Mouse (Mus musculus) kidney, adult 8-10 months (tissue): Measurements from ENCODE around the gene Zfp708.
"Not testable (repeated sequence)": the region's sequence is repeated elsewhere in the genome, so short reads cannot be mapped to it uniquely, and the experiment has no call there.

Source experiments
- DNase-seq, 2 experiments: peaks; one replicate each; pipeline ENCODE4 v3.0.0; 2022

Zfp708 gene

DNA sequence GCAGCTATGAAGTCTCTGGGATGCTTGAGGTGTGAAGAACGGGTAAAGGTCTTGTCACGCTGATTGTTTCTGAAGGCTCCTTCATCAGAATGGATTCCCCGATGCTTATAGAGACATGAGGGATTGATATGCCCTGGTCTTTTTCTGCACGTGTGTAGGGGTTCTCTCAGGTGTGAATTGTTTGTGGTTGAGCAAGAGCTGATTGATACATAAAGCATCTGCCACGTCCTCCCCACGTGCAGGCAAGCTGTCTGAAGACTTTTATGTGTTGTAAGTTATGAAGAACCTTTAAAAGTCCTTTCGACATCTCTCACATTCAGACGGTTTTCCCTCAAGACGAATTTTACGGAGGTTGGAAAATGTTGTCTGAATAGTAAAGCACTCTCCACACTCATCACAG lies at the start of gene Zfp708:
Zfp708 (minus strand) TSS at position 101 of the 400 bp plus-strand sequence.
- no peak for DNase-seq

DNA sequence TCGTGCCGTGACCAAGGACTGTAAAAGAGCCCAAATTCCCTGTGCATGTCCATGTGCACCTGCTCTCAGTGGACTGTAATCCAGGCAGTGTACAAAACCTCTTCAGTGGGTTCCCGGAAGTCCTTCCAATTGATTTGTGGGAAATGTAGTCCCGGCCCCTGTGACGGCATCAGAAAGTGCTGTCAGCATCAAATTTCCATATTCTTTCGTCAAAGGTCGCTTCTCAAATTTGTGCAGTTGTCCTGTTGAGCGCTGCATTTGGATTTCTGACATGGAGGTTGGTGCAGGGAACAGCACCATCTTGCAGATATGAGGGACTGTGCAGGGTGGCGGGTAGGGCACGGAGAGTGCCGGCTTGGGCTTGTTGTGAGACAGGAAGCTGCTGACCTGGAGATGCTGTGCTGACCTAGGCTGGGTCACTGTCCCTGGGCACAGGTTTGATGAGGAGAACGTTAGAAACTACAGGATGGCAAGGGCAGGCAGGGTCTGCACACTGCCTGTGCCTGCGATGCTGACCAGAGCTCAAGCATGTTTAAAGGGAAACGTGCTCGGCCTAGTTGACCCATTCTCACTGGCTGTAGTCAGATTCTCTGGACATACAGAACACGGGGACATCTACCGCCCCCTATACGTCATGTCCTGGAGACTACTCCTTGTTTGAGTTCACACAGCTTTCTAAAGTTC lies 30.4 kb upstream of the Zfp708 start:
- peak; percentile 82 to 88 for DNase-seq

DNA sequence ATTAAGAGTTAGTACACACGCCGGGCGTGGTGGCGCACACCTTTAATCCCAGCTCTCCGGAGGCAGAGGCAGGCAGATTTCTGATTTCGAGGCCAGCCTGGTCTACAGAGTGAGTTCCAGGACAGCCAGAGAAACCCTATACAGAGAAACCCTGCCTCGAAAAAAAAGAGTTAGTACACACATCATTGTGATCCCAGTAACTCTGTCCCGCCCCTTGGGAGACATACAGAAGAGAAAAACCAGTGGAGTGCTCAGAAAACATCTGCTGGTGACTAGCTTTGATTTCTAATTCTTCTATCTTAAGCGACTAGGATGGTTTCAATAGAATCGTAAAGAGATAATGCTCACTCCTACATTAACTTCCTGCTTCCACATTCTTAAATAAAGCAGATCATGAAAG lies 29.7 kb upstream of the Zfp708 start:
- not testable (repeated sequence) for DNase-seq

DNA sequence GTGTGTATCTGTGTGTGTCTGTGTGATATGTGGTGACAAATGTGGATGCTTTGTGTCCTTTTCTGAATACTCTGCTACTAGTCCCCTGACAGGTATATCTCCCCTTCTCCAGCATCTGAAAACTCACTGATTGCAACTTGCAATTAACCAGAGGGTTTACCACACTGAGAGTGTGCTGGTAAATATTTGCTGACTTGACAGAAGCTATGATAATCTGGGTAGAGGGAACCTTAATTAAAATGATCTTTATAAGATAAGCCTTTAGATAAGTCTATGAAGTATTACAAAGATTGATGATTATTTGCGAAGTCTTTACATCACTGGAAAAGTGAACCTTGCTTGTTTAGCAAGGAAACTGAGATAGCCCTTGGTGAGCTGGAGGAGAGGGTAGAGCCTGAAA lies 26.7 kb upstream of the Zfp708 start:
- DNase-seq, result no peak

DNA sequence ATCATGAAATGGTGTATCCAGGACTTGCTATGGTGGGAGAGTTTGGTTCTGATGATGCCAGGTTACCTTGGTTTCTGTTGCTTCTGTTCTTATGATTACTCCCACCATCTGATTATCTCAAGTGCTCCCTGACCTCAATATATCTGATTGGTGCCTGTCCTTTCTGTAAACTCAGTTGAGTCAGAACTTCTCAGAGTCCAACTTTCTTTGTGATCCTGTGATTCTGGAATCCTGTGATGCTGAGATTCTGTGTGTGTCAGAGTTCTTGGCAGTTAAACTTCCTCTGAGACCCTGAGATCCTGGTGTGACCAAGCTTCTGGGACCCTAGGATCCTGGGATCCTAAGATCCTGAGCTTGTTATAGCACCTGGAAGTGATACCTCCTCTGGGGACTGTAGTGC lies 23.6 kb upstream of the Zfp708 start, which contains the start of gene Zfp759:
Zfp759 (plus strand) TSS at position 301 of the 400 bp plus-strand sequence.
- not testable (repeated sequence) for DNase-seq

DNA sequence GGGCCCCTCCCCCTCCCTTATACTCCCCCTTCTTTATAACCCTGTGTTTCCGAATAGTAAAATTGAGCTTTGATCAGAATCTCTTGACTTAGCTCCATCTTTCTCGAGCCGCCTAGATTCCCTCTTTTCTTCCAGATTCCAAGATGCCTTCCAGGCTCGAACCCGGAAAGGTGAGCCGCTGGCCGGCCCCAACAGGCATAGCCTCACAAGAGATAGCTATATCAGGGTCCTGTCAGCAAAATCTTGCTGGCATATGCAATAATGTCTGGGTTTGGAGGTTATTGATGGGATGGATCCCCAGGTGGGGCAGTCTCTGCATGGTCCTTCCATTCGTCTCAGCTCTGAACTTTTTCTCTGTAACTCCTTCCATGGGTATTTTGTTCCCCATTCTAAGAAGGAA lies 18.4 kb upstream of the Zfp708 start, which contains the start of gene Rslcan18:
Rslcan18 (minus strand) TSS at position 101 of the 400 bp plus-strand sequence.
- not testable (repeated sequence) for DNase-seq

DNA sequence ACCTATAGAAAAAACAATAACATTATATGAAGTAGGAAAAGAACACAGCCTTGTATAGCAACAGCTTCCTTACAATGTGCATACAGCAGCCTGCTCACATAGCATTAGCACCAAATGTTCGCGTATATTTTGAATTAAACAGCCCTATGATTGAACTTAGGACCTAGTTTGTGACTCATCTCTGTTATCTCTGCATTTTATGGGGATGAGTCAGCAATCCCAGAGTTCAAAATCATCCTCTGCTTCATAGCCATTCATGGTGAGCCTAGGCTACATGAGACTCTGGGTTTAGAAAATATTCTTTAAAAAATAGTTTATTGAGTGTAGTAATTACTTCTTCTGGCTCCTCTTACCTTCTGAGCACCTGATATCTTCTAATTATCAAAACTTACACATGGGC lies 15.5 kb upstream of the Zfp708 start:
- DNase-seq, result no peak

DNA sequence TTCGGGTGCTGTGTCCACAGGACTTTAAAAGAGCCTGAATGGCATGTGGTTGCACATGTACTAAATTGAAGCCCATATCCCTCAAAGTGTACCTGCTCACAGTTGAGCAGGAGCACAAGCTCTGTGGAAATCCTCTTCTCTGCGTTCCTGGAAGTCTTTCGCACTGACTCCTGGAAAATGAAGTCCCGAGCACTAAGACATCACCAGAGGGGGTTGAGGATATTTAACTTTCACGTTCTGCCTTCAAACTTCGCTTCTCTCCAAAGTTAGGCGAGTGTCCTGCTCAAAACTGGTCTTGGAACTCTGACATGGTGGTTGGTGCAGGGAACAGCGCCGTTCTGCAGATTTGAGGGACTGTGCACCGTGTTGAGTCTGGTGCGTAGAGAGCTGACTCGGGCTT lies 14.3 kb upstream of the Zfp708 start:
- DNase-seq, result peak in 1 of 2 experiments; percentile 20

DNA sequence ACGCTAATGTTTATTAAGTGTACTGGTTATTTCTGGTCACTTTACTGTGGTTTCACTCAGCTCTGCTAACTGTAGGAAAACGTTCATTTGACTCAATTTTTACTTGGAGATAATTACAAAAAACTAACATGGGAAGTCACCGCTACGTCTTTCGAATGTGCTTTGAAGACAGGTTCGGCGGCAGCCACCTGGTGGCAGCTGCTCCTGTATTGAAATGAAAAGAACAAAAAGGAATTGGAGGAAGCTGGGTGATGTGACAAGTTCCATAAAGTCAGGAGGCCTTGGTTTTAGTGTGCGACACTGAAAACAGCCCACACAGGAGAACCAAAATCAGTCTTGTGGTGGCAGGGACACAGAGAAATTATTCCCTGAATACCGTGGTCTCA lies 11.0 kb upstream of the Zfp708 start:
- DNase-seq, result no peak

DNA sequence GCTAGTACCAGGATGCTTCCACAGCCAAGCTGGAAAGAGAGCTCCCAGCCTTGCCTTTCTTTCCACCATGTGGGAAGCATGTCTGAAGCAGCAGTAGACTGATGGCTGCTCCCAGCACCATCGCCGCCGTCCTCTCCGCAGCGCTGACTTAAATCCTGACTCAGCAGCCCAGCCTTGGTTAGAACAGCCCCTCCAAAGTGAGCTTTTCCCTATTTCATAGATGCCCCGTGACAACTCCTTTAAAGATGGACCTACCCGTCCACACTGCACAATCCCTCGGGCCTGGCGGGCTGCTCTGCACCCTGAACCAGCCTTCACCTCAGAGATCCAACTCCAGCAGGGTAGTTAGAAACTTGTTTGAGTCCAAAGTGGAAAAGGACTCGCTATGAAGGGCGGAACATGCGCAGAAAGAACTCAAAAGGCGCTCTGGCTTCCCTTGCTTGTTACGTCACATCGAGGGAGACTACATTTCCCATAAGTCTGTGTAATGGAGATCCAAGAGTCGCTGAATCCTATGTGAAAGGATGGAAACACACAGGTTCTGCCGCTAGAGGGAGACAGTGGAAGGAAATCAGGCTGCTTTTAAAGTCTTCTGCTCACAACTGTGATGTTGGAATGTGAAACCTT lies 10.5 kb upstream of the Zfp708 start, which contains the start of gene Gm28557:
Gm28557 (minus strand) TSS at position 411 of the 627 bp plus-strand sequence.
- peak; percentile 97 for DNase-seq

DNA sequence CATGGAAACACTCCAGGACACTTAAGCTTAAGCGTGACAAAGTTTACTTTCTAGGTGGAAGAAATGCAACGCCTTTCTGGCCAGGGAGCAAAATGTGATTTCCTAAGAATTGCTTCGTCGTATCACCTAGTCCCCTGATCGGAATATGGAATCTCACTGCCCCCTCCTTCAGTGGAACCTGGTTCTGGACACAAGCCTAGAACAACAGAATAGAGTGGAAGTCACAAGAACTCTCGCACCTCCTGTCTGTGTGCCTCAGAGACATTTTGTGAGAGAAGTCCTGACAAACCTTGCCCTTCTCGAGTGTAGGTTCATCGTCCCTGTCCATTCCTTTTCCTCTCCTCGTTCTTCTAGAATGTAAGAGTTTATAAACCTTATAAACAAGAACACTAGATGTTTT lies 9.9 kb upstream of the Zfp708 start:
- DNase-seq, result no peak

DNA sequence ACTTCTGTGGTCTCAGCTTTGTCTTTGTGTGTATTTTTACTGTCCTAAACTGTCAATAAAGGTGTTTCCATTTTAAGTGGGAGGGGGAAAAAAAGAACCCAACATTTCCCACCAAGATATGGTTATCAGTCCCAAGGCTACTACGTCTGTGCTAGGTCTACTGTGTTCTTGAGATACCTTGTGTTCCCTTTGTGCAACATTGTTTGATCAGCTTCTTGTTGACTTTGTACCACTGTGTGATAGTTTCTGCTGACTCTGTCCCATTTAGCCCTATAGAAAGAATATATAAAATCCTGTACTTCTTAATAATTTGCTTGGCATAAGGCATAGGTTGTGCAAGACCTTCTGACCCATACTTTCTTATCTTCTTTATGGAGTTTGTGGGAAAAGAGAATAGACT lies 7.6 kb downstream of the Zfp708 start:
- DNase-seq, result no peak

DNA sequence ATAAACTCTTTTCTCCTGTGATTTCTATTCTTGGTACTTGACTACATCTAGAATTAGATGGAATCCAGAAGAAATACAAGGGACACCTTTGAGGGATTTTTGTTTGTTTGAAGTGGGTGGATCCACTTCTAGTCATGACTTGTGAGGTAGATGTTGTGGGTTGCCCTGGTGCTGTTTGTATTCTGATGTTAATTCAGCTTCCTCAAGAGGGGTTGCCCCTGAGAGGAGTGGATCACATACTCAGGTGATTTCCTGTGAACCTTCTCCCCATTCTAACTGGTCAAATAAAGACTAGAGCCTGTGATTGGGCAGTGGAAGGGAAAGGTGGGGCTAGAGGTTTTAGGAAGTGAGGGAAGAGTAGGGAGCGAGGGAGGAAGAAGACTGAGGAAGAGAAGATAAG lies 15.8 kb downstream of the Zfp708 start:
- no peak for DNase-seq

DNA sequence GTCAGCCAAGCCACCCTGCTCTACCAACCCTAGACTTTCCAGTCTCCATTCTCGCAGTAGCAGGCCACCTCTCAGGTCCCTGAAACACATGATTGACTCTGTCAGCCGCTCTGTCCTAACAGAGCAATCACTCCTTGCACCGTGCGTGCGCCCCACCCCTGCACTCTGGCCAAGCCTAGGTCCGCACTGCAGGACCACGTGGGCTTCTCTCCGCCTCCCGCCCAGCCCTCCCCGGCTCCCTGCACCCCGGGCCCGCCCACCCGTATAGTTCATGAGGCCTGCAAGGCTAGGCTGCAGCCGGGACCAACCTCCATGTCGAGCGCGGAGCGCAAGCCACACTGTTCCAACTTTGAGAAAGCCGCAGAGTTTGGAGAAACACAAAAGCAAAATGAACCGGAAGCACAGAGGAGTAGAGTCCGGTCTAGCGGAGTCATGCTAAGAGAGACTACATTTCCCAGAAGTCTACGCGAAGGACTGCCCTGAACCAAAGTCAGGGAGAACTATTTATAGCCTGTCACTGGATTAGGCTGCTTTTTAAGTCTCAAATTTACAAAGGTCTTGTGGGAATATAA lies 16.5 kb downstream of the Zfp708 start:
- DNase-seq, result peak; percentile 82 to 84

DNA sequence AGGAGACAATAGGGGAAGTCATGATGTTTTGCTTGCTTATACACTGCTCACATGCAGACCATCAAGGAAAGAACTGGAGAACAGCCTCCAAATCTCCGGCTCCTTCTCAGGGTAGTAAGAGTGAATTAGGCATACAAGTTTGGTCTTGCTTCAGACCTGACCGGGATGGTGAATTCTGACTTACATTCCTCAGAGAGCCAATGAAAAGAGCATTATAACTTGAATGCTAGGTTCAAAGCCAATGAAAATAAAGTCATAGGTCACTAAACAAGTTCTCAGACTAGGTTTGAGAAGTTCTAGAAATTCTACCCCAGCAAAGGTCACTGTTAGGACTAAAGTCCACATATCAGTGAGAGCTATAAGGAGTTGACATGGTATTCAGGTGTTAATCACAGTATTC lies 20.5 kb downstream of the Zfp708 start:
- no peak for DNase-seq

DNA sequence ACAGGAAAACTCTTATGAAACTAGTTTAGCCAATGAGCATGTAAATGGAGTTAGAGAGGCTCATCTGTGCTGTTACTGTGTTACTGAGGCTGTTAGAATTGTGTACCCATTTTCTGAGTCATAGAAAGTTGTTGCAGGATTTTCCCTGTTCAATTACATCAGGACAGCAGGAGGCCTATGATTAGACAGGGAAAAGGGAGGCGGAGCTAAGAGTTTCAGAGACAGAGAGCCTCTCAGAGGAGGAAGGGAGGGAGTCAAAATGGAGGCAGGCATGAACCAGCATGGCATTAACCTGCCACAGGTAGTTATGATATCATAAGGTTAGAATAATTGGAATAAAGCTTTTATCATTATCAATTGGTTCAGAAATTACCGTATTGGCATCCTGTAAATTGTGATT lies 25.0 kb downstream of the Zfp708 start:
- no peak for DNase-seq

DNA sequence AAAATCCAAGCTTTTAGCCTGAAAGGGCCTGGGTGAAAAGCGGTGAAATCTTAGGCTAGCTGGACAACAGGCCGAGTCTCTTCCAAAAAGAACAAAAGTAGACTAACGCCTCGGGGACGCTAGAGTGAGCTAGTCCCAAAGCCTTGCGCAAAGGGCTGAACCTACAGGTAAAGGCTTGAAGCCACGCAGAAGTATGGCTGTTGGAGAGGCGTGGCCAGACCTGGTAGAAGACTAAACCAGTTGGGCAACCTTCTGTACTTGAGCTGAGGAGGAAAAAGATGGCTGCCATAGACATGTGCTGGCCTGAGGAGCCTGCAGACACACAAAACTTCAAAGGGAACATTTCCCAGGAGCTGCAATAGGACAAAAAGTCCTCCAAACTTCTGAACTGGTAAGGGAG lies 32.4 kb downstream of the Zfp708 start:
- no peak for DNase-seq

DNA sequence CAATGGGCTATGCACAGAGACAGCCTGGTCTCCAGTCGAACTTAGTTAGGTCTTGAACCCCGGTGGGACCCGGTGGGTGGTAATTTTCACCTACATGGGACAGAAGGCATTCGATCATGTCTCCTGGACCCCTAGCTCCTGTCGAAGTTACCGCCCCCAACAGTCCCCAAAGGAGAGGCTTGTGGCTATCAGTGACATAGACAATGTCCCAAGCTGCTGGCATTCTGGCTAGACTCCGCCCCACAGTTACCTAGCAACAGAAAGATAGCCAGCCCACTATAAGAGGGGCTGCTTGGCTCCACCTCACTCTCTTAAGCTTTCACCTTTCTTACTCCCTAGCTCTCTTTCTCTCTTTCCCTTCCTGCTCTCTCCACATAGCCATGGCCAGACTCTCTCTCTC lies 35.3 kb downstream of the Zfp708 start:
- no peak for DNase-seq

DNA sequence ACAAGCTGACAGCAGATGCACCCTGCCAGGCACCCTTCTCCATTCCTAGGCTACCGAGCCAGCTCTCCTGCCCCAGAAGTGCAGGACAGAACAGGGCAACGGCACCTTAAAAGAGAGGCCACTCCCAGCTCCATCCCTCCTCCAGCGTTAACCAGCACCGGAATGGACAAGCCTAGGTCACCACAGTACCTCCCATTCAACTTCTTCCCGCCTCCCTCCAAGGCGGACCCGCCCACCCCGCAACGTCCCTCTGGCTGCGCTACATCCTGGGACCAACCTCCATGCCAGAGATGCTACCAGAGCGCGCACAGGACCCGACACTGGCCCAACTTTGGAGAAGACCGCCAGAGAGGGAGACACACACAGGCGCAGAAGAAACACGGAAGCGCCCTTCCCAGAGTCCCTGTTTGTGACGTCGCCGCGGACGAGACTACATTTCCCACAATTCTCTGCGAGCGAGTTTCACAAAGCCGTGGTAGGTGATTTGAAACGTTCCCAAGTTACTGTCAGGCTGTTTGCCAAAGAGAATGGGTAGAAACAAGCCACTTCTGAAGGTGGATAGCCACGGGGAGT lies 36.9 kb downstream of the Zfp708 start, which contains the start of gene Zfp712:
Zfp712 (minus strand) TSS at position 385 of the 573 bp plus-strand sequence.
- peak; percentile 95 to 96 for DNase-seq

DNA sequence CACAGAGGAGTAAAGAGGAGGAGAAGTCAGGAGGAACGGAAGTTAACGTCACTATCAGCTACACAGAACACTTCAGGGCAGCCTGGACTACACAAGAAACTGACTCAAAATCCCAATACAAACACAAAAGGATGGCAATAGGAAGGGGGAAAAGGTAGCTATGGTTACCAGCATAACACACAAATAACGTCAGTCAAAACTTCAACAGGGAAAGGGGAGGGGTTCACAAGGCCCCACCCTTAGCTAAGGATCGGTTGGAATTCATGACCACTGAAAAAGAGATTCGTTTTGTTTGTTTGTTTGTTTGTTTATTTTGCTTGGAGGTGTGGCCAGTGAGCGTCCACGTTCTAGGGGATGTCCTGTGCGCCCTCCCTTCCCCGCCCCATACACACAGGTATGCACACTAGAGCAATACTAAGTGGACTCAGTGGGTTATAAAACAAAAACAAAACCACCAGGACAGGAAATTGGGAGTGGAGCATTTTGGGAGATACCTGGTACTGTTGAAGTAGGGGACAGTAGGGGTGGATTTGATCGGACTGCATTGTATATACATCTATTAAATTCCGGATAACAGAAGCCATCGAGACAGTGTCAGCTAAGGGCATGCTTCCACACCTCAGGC lies 37.5 kb downstream of the Zfp708 start:
- no peak for DNase-seq
